Mouse (Mus musculus) CD4-positive, CD25-positive, alpha-beta regulatory T cell, adult 4 months (primary cell): Measurements from ENCODE around the gene Ccdc40. TPM values are rescaled to one million over a fixed set of nuclear protein-coding genes. Genes with fewer than 3 reads are reported as not detected.
A peak's percentile ranks its signal among the peaks of the same experiment; 100 is the strongest.

Experiments
- ATAC-seq: one replicate; pipeline ENCODE4 v1.8.0; 2017
- polyA plus RNA-seq, 2 experiments: library from polyadenylated mRNA; unstranded; fragments of 100-300 nt; shearing (Covaris generic); gene quantifications; one replicate each; pipeline ENCODE4 v1.2.1; 2017

The Ccdc40 gene
- polyA plus RNA-seq, result 1 to 10 TPM; 2.9 to 3.6 TPM

DNA sequence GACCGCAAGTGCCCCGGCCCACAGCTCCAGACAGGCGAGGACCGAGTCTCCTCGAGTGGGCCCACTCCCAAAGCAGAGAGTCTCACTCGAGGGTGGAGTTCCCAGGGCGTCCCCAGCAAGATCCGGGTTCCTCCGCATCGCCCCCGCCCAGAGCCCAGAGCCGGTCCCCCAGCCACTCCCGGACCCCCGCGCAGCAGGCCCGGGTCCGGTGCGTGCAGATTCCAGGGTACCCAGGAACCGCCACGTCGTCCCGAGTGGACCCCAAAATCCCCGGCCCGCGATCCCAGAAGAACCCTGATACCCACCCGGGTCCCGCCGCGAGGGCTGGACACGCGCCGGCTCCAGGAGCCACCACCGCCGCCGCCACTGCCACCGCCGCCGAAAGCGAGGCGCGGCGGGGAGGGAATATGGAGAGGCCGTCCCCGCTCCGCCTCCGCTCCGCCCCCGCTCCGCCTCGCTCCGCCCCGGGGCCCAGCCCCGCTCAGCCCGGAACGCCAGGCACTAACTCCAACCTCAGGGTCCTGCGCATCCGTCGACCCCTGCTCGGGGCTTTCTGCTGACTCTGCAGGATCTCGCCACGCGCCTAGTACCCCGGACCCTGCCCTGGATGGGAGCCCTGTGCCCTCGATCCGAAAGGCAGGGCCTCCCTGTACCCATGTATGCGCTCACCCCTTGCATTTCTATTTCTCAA is at the start of gene Ccdc40, which contains the start of gene Tbc1d16:
TSS of gene Ccdc40 (plus strand) at position 482 of the 691 bp plus-strand sequence.
TSS of gene Tbc1d16 (minus strand) at position 409 of the 691 bp plus-strand sequence.
- ATAC-seq, result peak; percentile 76

DNA sequence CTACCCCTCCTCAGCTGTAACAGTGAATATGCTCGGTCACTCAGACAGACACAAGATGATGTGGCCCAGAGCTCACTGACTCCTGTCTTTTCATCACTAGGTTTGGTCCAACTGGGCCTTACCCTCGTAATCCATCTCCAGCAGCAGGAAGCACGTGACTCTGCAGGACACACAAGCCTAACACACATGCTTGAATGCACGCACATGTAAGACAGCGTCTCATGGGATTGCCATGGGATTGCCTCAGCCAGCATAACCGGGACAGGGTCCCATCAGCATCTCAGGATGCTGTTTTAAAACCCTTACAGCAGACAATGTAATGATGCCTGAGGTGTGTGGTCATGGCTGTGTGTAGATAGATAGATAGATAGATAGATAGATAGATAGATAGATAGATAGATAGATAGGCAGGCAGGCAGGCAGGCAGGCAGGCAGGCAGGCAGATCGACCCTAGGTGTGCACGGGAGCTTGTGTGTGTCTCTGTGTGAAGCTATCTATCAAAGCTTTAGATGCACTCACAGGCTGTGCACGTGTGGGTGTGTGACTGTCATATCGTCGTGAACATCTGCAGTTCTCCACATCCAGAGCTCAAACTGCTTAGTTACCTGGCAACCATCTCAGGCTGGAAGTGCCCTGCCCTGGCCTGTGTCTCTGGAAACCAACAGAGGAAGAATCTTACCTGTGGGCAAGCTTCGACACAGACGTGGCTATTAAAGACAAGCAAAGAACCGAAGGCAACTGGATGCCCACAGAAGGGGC is 47.4 kb upstream of the Ccdc40 start:
- no peak for ATAC-seq

DNA sequence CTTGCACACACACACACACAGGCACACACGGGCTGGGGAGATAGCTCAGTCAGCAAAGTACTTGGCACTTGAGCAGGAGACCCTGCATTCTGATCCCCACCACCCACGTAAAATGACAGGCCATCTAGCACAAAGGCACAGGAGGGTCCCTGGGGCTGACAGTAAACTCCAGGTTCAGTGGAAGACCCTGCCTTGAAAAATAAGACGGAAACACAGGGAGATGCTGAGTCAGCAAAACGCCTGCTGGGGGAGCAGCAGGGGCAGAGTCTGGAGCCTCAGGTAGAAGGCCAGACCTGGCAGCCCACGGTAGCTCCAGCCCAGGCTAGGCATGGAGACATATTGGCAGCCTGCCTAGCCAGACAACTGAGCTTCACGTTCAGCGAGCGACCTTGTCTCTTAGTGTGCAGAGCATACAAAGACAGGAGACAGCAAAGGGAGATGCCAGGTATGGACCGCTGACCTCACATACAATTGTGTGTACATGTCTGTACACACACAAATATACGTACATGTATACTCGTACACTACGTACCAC is 46.4 kb upstream of the Ccdc40 start:
- no peak for ATAC-seq

DNA sequence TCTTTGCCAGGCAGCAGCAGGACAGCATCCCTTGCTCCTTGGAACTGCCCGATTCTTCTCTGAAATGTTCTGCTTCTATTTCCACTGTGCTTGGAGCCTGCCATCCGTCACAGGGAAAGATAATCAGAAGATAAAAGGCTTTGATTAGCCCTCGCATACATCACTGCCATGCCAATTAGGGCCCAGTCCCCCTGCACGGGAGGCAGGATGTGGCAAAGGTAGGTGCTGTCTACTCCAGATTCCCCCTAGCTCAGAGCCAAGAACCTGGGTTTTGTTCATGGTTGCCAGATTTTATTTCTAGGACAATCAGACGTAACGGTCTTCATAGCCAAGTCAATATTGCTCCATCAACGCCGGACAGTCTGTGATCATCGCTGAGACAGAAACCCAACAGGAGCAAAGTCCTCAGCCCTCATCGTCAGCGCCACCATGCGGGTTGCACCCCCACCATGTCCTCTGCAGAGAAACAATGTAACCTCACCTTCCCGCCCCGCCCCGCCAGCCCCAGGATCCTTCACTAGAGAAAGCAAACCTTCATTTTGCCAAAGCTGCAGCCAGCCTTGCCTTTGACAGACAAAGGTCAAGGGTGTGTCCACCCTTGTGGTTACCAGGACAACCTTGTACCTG is 44.6 kb upstream of the Ccdc40 start:
- peak; percentile 61 for ATAC-seq

DNA sequence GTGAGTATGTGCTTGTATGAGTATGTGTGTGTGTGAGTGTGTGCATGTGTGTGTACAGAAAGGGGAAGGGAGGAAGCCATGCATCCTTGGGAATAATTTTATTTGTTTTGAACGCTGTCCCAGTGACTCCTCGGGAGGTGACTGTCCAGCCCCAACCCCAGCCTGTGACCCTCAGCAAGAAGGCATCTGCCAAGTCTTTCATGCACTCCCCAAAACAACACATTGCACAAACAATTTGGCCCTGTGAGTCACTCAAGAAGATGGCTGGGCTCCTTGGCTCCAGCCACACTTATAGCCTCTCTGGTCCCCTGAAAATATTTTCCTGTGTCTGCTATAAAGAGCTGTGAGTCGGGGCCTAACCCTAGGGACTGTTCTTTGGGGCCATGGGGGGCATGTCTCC is 42.0 kb upstream of the Ccdc40 start:
- no peak for ATAC-seq

DNA sequence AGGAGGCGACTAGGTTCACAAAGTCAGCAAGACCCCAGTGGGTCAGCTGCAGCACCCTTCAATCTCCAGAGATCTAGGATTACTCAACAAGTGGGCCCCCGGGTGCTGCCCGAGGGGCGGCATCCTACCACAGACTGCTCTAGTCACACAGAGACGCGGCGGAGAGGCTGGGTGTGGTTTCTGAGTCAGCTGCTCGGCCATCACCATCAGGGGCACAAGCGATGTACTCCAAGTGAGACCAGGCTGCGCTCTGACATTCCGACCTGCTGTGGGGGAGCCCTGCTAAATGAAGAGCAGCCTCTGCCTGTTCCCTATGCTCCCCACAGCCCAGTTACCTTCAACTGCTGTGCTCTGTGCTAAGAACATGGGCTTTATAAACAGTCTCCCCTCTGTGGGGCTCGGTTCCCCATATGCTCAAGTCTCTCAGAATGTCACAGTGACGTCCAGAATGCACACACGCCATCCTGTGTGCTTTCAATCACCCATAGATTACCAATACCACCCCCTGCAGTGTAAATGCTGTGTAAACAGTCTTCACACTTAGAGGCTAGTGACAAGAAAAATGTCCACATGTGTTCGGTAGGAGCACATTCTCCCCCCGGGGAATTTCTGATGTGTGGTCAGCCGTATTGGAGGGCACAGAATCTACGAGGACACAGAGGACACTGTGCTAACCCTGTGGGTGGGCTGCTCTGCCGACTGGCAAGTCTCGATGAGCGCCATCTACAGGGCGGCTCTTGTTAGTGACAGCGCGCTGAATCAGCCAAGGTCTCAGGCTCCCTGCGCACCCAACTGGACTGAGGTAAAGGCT is 41.2 kb upstream of the Ccdc40 start:
- peak; percentile 42 for ATAC-seq

DNA sequence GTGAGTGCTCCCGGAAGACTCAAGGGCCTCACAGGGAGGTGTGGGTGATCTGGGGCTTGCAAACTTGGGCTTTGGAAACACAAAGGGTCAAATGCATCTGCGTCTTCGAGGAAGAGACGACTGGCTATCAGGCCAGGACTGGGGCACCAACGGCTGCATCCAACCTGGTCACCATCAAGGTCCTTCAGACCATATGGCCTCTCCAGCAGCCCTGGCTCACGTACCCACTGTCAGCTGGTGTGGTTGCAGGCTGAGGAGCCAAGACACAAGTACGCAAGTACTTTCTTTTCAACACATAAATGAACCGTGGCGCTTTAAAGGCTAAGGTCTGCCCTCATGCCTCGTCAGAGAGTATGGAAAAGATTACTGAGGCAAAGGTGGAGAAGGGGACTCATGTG is 40.6 kb upstream of the Ccdc40 start:
- no peak for ATAC-seq

DNA sequence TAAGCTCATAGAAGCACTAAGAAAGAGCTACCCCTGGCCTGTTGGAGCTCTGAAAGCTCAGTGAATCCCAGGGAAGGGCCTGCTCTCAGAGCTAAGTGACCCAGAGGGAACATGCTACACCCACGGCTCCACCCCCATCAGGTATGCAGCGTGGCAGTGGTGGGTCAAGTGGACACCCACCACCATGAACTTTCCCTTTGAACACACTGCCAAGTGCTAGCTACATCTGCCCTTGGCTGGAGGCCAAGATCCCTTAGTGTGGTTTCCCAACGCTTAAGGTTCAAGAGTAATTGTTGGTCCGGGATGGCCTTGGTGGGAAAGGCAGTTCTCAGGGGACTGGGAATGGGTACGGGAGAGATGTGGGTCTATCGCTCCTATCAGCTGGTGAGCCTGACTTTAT is 40.0 kb upstream of the Ccdc40 start:
- ATAC-seq, result no peak

DNA sequence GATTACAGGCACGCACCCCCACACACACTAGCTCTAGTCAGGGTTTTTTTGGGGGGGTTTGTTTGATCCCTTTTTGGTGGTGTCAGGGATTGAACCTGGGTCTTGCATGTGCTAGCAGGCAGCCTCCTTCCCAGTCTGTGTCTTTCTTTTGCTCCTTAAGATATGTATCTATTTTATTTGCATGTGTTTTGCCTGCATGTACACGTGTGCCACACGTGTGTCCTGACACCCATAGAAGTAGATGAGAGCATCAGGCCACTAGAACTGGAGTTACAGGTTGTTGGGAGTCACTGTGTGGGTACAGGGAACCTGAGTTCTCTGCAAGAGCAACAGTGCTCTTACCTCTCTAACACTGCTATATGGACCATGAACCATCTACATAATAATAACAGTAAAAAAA is 39.1 kb upstream of the Ccdc40 start:
- ATAC-seq, result no peak

DNA sequence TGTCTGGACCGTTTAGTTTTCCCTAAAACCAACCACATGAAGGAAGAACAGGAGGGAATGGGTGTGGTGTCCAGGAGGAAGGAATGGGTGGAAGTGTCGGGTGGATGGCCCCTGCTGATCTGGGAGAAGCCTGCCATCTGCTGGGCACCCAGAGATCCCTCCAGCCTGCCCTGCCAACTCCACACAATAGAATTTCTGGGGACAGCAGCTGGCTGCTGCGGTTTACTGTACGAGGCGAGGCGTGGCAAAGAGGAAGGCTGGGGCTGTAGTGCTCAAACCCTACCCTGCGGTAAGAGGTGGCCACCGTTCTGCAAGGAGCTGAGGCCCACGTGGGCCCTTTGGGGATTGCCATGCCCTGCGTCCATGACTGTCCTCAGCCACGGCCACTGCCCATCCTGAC is 37.9 kb upstream of the Ccdc40 start:
- ATAC-seq, result peak; percentile 63

DNA sequence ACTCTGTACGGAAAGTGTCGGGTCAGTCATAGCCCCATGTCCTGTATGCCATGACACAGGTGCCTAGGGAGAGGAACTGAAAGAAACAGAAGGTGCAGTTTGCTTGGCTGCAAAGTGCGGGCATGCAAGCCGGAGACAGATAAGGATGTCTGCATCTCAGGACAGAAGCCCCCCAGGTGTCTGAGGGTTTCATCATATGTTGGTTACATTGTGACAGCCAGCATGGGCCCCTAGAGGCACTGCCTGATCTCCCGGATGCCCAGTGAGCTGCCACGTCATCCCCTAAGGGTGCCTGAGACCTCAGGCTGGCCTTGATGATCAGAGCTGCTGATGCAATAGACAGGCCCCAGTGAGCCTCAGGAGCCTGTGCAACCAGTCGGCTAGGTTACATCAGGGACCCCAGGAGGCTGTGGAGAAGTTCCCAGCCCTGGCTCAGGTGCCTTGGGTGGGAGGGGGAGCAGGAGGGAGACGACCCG is 36.7 kb upstream of the Ccdc40 start:
- ATAC-seq, result no peak

DNA sequence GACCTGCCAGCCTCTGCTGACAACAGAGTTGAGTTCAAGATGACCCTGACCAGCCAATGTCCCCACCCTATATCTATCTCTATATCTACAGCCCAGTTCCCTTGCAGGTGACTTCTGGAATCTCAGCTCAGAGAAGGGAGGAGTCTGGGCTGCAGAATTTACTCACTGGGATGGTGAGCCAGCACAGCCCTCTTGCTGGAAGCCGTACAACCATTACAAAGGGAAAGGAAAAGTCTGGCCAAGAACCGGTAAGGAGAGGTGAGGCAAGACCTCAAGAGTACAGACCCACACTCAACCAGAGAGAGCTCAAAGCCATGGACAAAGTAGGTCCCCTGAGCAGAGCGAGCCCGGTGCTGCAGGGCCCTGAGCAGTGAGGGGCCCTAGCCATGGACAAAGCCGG is 36.2 kb upstream of the Ccdc40 start:
- ATAC-seq, result no peak

DNA sequence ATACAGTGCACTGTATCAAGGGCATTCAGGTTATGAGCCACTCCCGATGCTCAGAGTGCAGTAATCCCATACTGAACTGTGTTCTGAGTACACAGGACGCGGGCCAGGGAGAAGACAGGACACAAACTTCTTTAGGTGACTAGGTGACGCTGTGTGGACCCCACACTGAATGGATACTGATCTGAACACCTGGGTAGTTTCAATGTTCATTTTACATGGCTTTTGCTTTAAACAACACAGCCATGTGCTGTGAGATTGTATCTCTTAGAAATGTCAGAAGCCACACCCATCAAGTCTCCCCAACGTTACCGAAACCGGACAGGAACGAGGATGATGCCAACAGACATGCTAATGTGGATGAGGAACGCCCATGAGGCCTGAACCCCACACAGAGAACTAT is 35.8 kb upstream of the Ccdc40 start:
- ATAC-seq, result no peak

DNA sequence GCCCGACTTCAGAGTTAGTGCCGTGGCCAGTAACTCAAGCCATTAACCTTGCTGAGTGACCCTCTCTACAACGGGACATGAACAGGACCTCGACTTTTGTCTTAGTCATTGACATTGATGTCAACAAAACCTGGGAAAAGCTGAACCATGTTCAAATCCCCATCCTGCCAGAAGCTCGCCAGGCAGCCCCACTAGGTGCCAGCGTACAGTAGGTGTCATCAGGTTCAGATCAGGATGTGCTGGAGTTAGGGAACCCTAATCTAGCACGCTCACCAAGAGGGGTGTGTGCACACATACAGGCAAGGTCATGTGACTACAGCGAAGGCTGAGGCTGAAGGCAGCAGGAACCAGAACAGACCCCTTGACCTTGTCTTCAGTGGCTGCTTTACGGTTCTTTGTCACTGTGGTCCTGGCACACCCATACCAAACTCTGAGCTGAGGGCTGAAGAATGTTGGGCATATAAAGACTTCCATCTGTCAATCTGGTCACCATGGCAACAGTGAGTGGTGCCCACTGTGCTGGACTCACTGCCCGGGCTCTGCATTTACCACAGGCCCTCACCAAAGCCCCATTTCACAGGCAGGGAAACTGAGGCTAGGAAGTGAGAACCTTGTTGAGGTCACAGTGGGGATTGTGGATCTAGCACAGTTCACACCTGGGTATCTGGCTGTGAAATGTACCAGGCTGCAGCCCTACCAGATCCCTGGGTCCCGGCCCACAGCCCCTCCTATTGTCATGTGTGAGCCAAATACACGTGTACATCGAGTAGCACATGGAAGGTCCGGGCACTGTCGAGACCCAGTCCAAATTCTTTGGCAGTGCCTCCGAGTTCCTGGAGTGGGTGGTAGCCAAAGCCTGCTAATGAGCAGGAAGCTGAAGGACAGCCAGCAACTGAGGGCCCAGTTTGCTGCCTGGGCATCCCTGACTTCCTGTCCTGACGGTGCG is 30.5 kb upstream of the Ccdc40 start:
- no peak for ATAC-seq

DNA sequence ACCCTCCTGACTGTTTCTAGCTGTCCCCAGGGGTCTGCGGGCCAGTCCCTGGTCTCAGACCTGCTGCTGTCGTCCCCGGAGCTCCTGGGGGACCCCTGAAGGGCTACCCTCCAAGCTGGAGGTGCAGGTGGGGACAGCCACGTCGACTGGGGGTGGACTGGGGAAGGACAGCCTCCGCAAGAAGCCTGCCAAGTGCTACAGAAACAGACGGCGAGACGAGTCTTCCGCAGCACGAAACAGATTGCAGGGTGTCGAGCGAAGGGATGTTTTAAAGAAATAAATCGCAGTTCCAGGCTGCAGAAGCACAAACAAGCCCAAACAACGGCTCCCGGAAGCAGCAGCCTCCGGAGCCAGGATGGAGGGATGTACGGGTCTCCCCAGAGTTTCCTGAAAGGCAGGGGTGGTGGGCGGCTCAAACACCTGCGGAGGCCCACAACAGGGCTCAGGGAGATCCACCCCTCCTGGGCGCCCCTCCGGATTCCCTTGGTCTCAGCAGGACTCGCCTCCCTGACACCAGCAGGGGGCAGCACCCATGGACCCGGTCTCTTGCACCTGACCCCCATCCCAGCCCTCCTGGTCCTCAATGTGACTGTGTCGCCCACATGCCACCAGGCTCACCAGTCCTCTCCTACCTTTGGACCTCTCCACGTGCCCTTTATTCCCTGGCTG is 29.7 kb upstream of the Ccdc40 start:
- no peak for ATAC-seq

DNA sequence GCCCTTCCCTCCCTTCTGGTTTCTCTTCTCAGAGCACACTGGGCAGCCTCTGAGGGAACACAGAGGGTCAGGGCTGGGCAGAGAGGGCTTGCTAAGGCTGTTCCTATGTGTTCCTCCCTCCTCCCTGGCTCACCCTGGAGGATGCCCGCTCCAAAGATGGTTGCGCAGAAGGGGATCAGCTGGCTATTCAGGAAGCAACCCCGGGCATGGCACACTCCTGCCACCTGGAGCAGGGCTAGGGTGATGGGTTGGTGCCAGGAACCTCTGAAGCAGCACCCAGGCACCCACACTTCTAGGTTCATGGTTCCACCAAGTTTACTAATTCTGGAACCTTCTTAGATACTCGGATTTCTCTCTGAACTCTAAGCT is 29.2 kb upstream of the Ccdc40 start:
- ATAC-seq, result no peak

DNA sequence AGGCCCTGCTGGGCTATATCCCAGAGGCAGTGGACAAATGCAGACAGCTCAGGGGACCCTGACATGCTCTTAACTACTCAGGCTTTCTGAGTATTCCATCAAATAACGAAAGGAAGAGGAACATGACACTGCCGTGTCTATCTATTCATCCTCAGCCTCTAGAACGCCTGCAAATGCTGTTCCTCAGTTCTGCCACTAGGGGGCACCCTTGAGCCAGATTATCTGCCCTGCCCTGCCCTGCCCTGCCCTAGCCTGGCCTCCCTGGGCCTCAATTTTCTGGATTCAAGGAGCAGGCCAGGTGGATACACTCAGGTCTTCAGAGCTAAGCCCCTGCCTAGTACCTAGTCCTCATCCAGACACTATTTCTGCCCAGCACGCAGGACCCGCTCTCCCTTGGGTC is 24.9 kb upstream of the Ccdc40 start:
- no peak for ATAC-seq

DNA sequence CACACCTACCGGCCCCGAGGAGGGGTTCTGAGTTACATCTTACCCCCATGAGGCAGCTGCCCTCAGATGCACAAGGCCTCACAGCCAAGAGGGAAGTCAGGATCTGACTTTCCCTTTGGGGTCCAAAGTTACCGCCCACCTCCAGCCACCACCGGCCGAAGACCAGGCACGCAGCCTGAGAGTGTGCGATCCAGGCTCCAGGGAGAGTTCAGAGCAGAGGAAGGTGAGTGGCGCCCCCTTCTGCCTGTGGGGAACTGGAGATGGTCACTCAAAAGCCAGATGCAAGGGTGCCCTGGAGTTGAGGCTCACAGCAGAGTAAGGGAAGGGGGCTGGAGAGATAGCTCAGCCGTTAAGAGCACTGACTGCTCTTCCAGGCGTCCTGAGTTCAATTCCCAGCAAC is 22.6 kb upstream of the Ccdc40 start:
- no peak for ATAC-seq

DNA sequence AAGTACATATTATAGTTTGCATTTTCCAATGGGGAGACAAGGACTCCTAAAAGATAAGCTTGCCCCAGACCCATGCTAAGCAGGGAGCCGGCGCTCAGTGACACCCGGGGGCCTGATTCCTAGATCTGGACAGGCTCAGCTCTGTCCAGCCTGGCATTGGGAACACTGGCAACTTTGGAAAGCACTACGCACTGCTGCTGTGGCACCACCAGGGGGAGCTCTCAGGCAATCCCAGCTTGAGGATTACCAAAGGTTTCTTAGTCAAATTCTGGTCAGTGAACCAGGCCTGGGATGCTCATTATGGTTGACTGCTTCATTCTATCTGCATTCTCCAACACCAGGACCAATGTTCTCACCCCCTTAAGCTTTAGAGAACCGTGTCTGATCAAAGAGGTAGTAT is 21.8 kb upstream of the Ccdc40 start:
- no peak for ATAC-seq

DNA sequence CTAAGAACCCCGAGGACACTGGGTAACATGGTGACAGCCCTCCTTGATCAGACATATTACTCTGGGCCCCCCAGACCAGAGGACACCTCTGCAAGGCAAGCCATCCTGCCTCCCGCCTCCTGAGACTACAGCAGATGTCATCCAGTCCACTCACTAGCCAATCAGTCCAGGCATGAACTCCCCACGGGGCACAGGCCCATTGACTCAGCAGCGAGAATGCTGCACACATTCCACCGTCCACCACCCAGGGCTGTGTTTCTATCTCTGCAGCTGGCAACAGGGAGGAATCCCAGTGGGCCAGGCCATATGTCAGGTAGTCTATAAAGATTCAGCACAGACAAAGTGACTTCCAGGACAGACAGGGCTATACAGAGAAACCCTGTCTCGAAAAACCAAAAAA is 20.4 kb upstream of the Ccdc40 start:
- ATAC-seq, result no peak

DNA sequence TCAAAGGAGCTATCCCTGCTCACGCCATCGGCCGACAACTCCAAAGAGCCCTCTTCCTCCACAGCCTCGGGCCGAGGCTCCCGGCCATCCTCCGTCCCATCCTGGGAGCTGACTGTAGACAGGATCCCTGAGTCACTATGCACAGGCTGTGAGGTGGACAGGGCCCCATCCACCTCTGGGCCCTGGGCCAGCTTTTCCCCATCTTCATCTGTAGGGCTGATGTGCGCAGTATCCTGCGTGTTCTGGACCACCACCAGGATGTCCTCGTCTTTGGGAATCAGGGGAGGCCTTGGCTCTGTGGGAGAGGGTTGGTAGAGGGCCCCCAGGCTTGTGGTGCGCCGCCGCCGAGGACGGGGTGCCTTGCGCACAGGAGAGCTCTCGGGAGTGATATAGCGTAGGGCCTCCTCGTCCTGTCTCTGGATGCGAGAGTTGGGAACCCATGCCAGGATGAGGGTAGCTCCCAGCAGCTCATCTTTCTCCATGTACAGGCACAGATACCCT is 19.5 kb upstream of the Ccdc40 start:
- ATAC-seq, result no peak
